Mouse (Mus musculus): Measurements from ENCODE around the gene Gng8. TPM values are rescaled to one million over a fixed set of nuclear protein-coding genes. Genes with fewer than 3 reads are reported as not detected.

Gng8 gene
- total RNA-seq, 4 experiments from 2014 or later: 0.36 TPM; not detected in 3

GRCm38 (mm10) chr7:16876006-16876405, 15.6 kb upstream of the Gng8 start:
- no peak for DNase-seq (ENCODE audit: low spot score in 2 of 2)

- DNase-seq (ENCODE audit: low spot score in 2 of 2): no peak
Observed at GRCm38 (mm10) chr7:16876608-16877007, 15.0 kb upstream of the Gng8 start.

- no peak for DNase-seq (ENCODE audit: low spot score in 2 of 2)
Observed at GRCm38 (mm10) chr7:16877717-16878116, 13.9 kb upstream of the Gng8 start.

DNA sequence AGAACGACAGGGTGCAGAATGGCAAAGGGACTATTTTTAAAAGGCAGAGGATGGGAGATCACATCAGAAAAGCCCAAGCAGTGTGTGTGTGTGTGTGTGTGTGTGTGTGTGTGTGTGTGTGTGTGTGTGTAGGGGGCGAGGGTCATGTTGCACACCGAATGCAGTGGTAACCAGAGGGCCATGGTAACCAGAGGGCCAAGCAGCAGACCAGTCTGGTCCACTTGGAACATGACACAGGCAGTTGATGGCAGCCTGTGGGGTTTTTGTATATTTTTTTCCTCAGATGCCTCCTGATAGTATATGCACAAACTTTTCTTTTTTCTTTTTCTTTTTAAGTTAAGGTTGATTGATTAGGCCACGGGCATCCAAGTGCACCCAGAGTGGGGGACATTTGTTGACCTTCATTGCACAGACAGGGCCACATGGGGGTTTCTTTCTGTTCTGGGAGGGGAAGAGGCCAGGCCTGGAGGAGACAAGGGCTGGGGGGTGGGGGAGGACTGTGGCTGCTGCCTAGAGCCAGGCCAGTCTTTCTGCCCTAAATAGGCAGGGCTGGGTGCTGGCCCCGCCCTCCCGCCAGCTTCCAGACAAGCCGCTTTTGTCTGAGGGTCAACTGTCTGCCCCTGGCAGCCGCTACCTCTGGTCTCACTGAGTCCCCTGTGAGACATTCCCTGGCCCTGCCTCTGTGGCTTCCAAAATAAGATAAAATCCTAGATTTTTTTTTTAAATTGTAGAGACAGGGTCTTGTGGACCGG, 11.6 kb upstream of the Gng8 start:
- DNase-seq (ENCODE audit: low spot score in 2 of 2): no peak

DNA sequence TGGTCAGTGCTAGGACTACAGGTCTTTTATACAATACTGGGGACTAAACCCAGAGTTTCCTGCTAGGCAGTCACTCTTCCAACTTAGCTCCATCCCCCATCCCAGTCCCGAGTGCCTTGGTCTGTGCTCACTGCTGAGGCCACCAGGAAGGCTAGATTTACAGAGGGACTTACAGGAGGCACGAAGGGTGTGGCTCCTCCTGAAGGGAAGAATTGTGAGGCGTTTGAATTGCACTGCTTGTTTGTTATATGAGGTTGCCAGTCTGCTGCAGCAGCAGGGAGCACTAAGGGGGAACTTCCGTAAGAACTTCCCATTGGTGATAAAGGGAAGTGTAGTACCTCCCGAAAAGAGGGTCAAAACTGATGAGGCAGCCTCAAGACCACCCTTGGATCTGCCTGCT, 11.0 kb upstream of the Gng8 start:
- DNase-seq (ENCODE audit: low spot score in 2 of 2): no peak

DNA sequence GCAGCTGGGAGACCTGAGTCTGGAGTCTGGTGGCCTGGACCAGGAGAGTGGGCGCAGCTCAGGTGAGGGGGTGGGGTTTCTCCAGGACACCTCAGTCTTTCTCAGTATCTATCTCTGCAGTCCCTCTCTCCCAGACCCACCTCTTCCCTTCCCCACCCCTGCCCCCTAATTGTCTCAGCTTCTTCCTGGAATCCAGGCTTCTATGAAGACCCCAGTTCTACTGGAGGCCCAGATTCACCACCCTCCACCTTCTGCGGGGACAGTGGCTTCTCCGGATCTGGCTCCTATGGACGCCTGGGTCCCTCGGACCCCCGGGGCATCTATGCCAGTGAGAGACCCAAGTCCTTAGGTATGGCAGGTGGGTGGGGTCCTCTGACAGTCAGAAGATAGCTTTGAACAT, 8.4 kb upstream of the Gng8 start:
- no peak for DNase-seq (ENCODE audit: low spot score in 2 of 2)

DNA sequence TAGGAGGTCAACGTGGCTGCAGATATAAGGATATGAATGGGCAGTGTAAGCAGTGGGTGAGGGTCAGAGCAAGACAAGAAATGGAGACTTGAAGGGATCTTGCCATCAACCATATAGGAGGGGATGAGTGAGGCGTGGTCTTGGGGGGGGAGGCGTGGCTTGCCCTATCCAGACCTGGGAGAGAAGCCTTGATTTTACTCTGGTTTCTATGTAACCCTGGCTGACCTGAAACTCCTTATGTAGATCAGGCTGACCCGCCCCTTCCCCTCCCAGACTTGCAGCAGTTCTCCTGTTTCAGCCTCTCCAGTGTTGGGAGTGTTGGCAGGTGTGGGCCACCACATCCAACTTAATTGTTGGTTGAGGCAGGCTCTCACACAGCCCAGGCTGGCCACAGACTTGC, 7.3 kb upstream of the Gng8 start:
- no peak for DNase-seq (ENCODE audit: low spot score in 2 of 2)

- no peak for DNase-seq (ENCODE audit: low spot score in 2 of 2)
Observed at GRCm38 (mm10) chr7:16885271-16885776, 6.3 kb upstream of the Gng8 start.

DNA sequence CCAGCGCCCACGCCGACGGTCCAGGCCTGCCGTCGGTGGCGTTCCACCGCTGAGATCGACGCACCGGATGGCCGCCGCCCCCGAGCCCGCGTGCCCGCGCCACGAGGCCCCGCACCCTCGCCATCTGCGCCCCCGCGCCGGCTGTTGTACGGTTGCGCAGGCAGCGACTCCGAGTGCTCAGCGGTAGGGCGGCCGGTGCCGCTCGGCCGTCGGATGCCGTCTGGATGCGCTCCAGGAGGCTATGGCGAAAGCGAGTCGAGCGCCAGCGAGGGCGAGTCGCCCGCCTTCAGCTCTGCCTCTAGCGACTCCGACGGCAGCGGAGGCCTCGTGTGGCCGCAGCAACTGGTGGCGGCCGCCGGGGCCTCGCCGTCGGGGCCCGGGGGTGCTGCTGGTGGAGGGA, 5.7 kb upstream of the Gng8 start:
- DNase-seq (ENCODE audit: low spot score in 2 of 2): no peak

DNA sequence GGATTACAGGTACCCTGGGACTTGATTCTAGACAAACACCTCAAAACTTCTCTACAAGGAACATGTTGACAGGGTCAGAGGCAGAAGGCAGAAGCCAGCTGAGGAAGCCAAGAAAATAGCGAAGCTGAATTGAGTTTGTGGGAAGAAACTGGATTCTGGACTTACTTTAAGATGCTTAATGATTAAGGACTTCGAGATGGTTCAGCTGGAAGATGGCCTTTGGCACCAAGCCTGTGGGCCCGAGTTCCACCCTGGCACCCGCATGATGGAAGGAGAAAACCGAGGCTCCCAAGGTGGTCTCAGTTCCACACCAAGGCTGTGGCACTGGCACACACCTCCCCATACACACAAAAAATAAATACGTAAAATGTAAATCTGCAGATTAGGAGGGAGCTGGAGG, 1.1 kb upstream of the Gng8 start:
- DNase-seq (ENCODE audit: low spot score in 2 of 2): peak in 1 of 2 experiments; percentile 52

GRCm38 (mm10) chr7:16890944-16891343, 642 bp upstream of the Gng8 start:
- DNase-seq (ENCODE audit: low spot score in 2 of 2): peak; percentile 69 to 79

GRCm38 (mm10) chr7:16892352-16892730, 755 bp downstream of the Gng8 start:
- no peak for DNase-seq (ENCODE audit: low spot score in 2 of 2)

DNA sequence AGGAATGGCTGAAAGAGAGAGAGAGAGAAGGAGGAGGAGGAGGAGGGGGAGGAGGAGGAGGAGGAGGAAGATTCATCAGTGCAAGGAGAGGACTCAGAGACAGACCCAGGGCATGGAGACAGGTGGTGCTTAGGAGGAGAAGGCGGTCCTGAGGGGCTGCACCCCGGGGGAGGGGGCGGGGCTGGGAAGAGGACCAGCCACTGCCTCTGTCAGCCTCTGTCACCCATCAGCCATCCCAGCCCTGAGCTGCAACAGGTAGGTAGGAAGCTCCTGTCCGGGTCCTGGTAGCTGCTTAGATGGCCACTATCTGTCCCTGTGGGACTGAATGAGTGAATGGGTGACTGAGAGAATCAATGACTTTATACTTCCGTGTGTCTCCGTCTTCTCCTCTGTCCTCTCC, 2.0 kb downstream of the Gng8 start:
- DNase-seq (ENCODE audit: low spot score in 2 of 2): no peak

DNA sequence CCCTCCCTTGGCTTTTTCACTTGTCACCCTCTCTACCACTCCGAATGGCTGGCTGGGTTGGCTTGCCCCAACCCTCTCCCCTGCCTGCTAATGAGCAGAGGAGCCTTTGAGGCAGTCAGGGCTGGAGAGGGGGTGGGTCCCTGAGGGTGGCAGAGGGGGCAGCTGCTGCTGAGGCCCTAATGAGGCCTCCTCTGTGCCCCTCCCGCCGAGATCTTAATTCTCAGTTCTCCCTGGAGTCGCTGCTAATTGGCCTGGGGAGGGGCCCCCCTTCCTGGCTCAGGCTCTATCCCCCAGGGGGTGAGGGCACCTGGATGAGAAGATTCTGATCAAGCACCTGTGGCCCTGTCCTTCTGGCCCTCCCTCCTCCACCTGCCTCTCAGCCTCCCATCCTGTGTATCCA, 2.7 kb downstream of the Gng8 start:
- DNase-seq (ENCODE audit: low spot score in 2 of 2): no peak

DNA sequence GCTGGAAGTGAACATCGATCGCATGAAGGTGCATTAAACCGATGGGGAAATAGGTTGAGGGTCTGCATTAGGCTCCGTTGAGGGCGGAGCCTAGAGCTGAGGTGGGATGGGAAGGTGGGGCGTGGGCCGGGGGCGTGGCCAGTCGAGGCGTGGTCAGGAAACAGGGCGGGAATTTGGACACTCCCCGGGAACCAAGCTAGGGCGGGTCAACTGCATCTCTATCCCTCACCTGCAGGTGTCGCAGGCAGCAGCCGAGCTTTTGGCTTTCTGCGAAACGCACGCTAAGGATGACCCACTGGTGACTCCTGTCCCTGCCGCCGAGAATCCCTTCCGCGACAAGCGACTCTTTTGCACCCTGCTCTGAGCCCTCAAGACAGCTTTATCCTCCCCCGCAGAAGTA, 3.4 kb downstream of the Gng8 start:
- peak; percentile 59 to 65 for DNase-seq (ENCODE audit: low spot score in 2 of 2)

DNA sequence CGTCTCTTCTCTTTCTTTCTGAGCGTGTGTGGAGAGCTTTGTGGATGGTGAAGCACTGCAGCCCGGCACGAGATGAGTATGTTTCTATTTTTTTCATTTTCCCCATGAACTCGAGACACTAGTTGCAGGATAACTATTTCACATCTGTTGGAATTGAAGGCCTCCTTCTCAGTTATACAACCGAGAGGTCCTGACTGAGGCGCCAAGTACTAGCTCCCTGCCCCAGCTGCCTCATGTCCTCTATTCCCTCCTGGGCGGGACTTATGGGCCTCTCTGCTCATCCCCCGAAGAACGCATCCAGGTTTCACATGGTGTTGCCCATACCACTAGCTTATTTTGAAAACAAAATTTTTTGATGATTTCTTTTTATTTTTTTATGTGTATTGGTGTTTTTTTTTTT, 3.9 kb downstream of the Gng8 start:
- DNase-seq (ENCODE audit: low spot score in 2 of 2): no peak

GRCm38 (mm10) chr7:16900526-16900925, 8.9 kb downstream of the Gng8 start:
- DNase-seq (ENCODE audit: low spot score in 2 of 2): no peak

GRCm38 (mm10) chr7:16903439-16903955, 11.9 kb downstream of the Gng8 start:
- DNase-seq (ENCODE audit: low spot score in 2 of 2): no peak

- no peak for DNase-seq (ENCODE audit: low spot score in 2 of 2)
Observed at GRCm38 (mm10) chr7:16904120-16904675, 12.6 kb downstream of the Gng8 start.

DNA sequence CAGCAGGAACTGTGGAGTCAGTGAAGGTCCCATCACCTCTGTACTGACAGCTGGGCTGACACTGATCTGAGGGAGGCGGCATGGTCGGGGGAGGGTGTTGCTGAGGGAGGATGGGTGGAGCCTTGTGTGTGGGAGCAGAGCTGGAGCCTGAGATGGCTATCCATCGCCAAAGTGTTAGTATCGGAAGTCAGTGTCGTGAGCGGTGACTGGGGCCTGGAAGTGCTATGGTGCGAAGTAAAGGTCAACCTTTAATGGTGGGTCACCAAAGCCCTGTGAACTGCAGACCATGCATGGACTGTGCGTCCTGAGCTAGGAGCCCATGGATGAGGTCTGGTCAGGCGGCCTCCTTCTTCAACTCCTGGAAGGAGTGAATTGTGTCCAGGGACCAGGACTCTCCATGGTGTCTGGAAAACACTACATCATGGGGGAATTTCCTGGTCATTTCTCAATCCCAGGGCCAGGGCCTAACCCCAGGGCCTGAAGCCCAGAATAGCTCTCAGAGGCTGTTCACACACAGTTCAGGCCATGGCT, 14.0 kb downstream of the Gng8 start:
- peak in 1 of 2 experiments; percentile 51 for DNase-seq (ENCODE audit: low spot score in 2 of 2)

- peak; percentile 69 to 80 for DNase-seq (ENCODE audit: low spot score in 2 of 2)
Observed at GRCm38 (mm10) chr7:16906281-16906680, 14.7 kb downstream of the Gng8 start, which contains the start of gene Ptgir. TSS of gene Ptgir (plus strand) at chr7:16906490.

GRCm38 (mm10) chr7:16906889-16907559, 15.4 kb downstream of the Gng8 start:
- DNase-seq (ENCODE audit: low spot score in 2 of 2): no peak

Data from gastrocnemius, adult 8-10 months (tissue).